Mouse (Mus musculus) kidney, embryonic 16.5 days (tissue): ENCODE measurements around the gene Ndc80. TPM values are rescaled to one million over a fixed set of nuclear protein-coding genes. Genes with fewer than 3 reads are reported as not detected.
"Not testable (repeated sequence)": the region's sequence is repeated elsewhere in the genome, so short reads cannot be mapped to it uniquely, and the experiment has no call there.

ENCODE experiments used
- ATAC-seq: fragments of 200-750 bp; cut with Nextera tagmentation; 2 replicates; pipeline ENCODE4 v1.8.0; 2017; ENCODE audit warnings: moderate TSS enrichment; ENCODE audit not compliant: low FRiP score, low TSS enrichment
- H3K27ac ChIP-seq: fragments of 300-500 bp; sonication (generic); 2 replicates; pipeline ENCODE4 v1.5.1; 2014; ENCODE audit warnings: low read length
- H3K27me3 ChIP-seq: fragments of 300-500 bp; sonication (generic); 2 replicates; pipeline ENCODE4 v1.6.1; 2014; ENCODE audit warnings: low read length, control low read depth, mixed read lengths; ENCODE audit not compliant: insufficient read depth
- H3K36me3 ChIP-seq: fragments of 300-500 bp; sonication (generic); 2 replicates; pipeline ENCODE4 v1.6.1; 2014; ENCODE audit warnings: low read length, control low read depth, mixed read lengths; ENCODE audit not compliant: insufficient read depth
- H3K4me1 ChIP-seq: fragments of 300-500 bp; sonication (generic); 2 replicates; pipeline ENCODE4 v1.6.1; 2014; ENCODE audit warnings: low read length, control low read depth, mixed read lengths; ENCODE audit not compliant: insufficient read depth
- H3K4me2 ChIP-seq: fragments of 300-500 bp; sonication (generic); replicated peaks from 2 replicates; pipeline ENCODE4 v1.6.1; 2014; ENCODE audit warnings: low read depth, low read length
- H3K4me3 ChIP-seq: fragments of 300-500 bp; sonication (generic); 2 replicates; pipeline ENCODE4 v1.5.1; 2014; ENCODE audit warnings: mild to moderate bottlenecking, low read length
- H3K9ac ChIP-seq: fragments of 300-500 bp; sonication (generic); replicated peaks from 2 replicates; pipeline ENCODE4 v1.6.1; 2014; ENCODE audit warnings: low read length
- H3K9me3 ChIP-seq: fragments of 300-500 bp; sonication (generic); 2 replicates; pipeline ENCODE4 v1.6.1; 2016; ENCODE audit warnings: low read length, control low read depth
- WGBS: fragments of 180-500 bp; shearing (Covaris S2); extraction: QIAGEN DNeasy Blood & Tissue Kit; methylation state at CpG from one replicate; pipeline ENCODE4 v1.1.7; 2014; 5-methylcytosine and 5-hydroxymethylcytosine counted together
- polyA plus RNA-seq: library from polyadenylated mRNA; unstranded; fragments of >200 nt; fragmentation: Nextera tagmentation; extraction: Ambion mirVana; gene quantifications from 2 replicates; pipeline ENCODE4 v1.2.1, GENCODE M21; 2015

The Ndc80 gene
- 50.7 and 51.2 TPM in 2 replicates for polyA plus RNA-seq

DNA sequence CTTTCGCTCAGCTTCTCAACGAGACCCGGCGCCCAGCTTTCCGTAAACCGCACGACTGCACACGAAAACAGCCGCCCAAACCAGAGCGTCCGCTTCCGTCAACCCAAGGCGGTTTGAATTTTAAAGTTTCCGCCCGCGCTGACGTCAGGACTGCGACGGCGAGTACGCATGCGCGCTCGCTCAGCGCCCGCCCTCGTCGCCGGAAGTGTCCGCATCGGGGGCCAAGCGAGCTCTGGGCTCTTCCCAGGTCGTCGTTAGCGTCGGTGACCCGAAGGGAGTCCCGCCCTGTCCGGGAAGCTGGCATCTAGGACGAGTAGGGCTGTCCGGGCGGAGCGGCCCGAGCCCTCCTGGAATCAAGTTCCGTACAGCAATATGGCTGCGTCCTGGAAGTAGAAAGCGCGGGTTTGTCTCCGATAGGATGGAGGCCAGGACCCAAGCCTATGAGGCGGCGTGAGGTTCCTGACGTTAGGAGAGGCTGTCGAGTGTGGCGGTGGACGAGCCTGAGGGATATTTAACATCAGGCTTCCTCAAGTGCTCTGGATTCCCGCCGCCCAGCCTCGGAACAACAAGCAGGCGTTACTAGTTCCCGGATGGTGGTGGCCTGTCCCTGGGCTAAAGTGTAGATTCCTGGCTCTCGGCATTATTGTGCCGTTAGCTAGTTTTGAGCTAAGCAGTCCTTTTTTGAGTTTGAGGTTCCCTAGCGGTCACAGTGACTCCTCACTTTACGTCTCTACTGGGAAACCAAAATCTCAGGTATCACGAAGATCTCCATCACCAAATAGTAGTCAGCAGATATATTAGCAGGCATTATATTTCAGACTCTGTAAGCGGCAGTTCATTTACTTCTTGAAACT, at the start of gene Ndc80:
TSS of gene Ndc80 (minus strand) at position 147 of the 854 bp plus-strand sequence.
- peaks cover 10% of the 10 kb centered on the region; the same call in 1 of the 2 replicates for H3K4me1 ChIP-seq
- H3K4me3 ChIP-seq, result peak within 1 kb of the TSS; percentile 79
- H3K4me2 ChIP-seq, result peak within 1 kb of the TSS; percentile 57
- peaks cover 6% of the 10 kb centered on the region; the same call in 1 of the 2 replicates for H3K36me3 ChIP-seq
- peak; percentile 99 for ATAC-seq
- peak within 1 kb of the TSS; percentile 98 for H3K27ac ChIP-seq
- H3K9ac ChIP-seq, result peak within 1 kb of the TSS; percentile 84
- no peaks in the 10 kb centered on the region for H3K27me3 ChIP-seq
- H3K9me3 ChIP-seq, result no peaks in the 10 kb centered on the region
- WGBS, result under 1% methylated on average over 66 of the region's 66 CpGs

- ATAC-seq, result no peak
- no peaks in the 10 kb centered on the region for H3K4me1 ChIP-seq
- no peak overlapping the region for H3K27ac ChIP-seq
- no peak overlapping the region for H3K9ac ChIP-seq
- peaks cover 3% of the 10 kb centered on the region; the same call in 1 of the 2 replicates for H3K27me3 ChIP-seq
- no peak overlapping the region for H3K4me3 ChIP-seq
- H3K4me2 ChIP-seq, result no peak overlapping the region
- no peaks in the 10 kb centered on the region for H3K36me3 ChIP-seq
- H3K9me3 ChIP-seq, result no peaks in the 10 kb centered on the region
Observed at GRCm38 (mm10) chr17:71561631-71562030, 35.0 kb upstream of the Ndc80 start.

DNA sequence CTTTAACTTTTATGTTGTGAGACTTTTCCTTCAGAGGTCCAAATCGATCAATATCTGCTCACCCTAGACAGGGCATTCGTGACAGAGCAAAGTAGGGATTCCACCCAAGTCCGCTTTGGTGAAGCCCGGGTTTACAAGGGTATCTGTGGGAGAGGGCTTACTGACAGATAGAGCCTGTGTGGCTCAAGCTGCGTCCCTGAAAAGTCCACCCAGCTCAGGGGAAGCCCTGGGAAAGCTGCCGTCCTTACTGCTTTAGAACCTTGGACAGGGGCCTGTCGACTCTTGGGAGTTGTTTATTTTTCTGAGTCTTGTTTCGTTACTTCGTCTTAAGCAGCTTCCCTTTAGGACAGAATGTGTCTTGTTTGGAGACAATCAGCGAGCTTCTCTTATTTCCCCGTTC, 26.2 kb upstream of the Ndc80 start:
- no peak for ATAC-seq
- no peaks in the 10 kb centered on the region for H3K9me3 ChIP-seq
- no peak overlapping the region for H3K27ac ChIP-seq
- peak overlapping the region; percentile 100 for H3K4me2 ChIP-seq
- 9% methylated on average over 11 of the region's 11 CpGs for WGBS
- no peak overlapping the region for H3K9ac ChIP-seq
- peaks cover 10% of the 10 kb centered on the region for H3K27me3 ChIP-seq
- peak overlapping the region; percentile 69; the same call in 1 of the 2 replicates for H3K4me3 ChIP-seq
- H3K36me3 ChIP-seq, result no peaks in the 10 kb centered on the region
- 0 out of 2 replicates have a peak, but pooled peaks cover 6% of the 10 kb centered on the region for H3K4me1 ChIP-seq

- under 1% methylated on average over 75 of the region's 78 CpGs for WGBS
- Histone ChIP-seq H3K27ac (no peak within 1 kb of the TSS), H3K36me3 (no peaks in the 10 kb centered on the region), H3K4me2 (peak within 1 kb of the TSS; percentile 100), H3K4me3 (peak within 1 kb of the TSS; percentile 69), H3K9ac (peak within 1 kb of the TSS; percentile 75), H3K27me3 (peaks cover 10% of the 10 kb centered on the region), H3K9me3 (no peaks in the 10 kb centered on the region), H3K4me1 (0 out of 2 replicates have a peak, but pooled peaks cover 6% of the 10 kb centered on the region)
- peak; percentile 97 for ATAC-seq
Observed at GRCm38 (mm10) chr17:71551757-71552451, 25.2 kb upstream of the Ndc80 start, which contains the start of gene Spdya. Gene Spdya (plus strand): TSS chr17:71552061.

GRCm38 (mm10) chr17:71551350-71551749, 24.7 kb upstream of the Ndc80 start:
- H3K27ac ChIP-seq, result no peak overlapping the region
- H3K4me2 ChIP-seq, result peak overlapping the region; percentile 100
- no peak for ATAC-seq
- peaks cover 10% of the 10 kb centered on the region for H3K27me3 ChIP-seq
- peak overlapping the region; percentile 69 for H3K4me3 ChIP-seq
- H3K9ac ChIP-seq, result peak overlapping the region; percentile 75; the same call in 1 of the 2 replicates
- WGBS, result 9% methylated on average over 6 of the region's 6 CpGs
- H3K9me3 ChIP-seq, result no peaks in the 10 kb centered on the region
- no peaks in the 10 kb centered on the region for H3K36me3 ChIP-seq
- 0 out of 2 replicates have a peak, but pooled peaks cover 6% of the 10 kb centered on the region for H3K4me1 ChIP-seq

DNA sequence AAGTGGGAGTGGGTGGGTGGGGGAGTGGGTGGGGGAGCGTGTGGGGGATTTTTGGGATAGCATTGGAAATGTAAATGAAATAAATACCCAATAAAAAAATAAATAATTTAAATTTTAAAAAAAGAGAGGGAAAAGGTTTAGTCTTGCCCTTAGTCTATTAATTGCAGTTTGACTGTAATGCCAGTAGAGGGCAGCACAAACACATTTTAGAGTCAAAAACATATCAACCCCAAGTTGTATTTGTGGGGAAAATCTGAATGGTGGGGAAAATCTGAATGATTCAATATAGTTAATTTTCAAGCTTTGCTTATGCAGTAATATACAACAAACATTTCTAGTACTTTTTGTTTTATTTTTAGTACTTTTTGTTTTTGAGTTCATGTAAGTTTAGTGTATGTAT, 21.9 kb upstream of the Ndc80 start:
- Histone ChIP-seq H3K9ac (no peak overlapping the region), H3K9me3 (no peaks in the 10 kb centered on the region), H3K27ac (no peak overlapping the region), H3K4me1 (0 out of 2 replicates have a peak, but pooled peaks cover 6% of the 10 kb centered on the region), H3K4me3 (no peak overlapping the region), H3K4me2 (no peak overlapping the region), H3K27me3 (peaks cover 4% of the 10 kb centered on the region), H3K36me3 (no peaks in the 10 kb centered on the region)
- no peak for ATAC-seq
- WGBS, result 15% methylated on average over 1 of the region's 1 CpGs

DNA sequence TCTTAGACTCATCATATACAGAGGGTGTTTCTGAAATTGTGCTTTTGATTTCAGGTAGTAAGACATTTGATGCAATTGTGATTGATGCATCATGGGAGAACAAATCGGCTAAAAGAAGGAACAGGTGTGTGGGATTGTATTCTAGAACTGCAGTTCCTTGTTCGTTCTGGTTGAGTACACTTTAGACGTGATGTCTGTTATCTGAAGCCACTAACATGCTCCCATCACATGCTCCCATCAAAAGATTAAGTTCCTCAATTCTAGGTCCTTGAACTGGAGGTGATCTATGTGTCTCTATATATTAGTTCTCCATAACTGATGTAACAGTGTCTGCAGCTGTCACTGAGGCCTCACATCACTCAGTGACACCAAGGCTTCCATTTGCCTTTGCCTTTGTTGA, 10.5 kb upstream of the Ndc80 start:
- 67% methylated on average over 3 of the region's 3 CpGs for WGBS
- Histone ChIP-seq H3K4me2 (no peak overlapping the region), H3K4me3 (no peak overlapping the region), H3K4me1 (no peaks in the 10 kb centered on the region), H3K9me3 (no peaks in the 10 kb centered on the region), H3K9ac (no peak overlapping the region), H3K36me3 (no peaks in the 10 kb centered on the region), H3K27me3 (no peaks in the 10 kb centered on the region), H3K27ac (no peak overlapping the region)
- no peak for ATAC-seq

DNA sequence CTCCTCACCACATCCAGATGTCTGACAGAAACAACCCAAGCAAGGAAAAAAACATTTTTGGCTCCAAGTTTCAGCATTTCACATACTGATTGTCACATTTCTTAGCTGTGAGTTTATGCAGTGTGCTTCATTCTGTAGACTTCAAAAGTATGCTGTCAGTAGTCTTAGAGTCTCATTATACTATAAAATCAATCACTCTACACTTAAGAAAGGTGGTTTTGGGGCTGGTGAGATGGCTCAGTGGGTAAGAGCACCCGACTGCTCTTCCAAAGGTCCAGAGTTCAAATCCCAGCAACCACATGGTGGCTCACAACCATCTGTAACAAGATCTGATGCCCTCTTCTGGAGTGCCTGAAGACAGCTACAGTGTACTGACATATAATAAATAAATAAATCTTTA, 8.9 kb upstream of the Ndc80 start:
- H3K4me3 ChIP-seq, H3K27ac ChIP-seq, H3K27me3 ChIP-seq, H3K9ac ChIP-seq, H3K36me3 ChIP-seq, H3K4me1 ChIP-seq, H3K9me3 ChIP-seq, ATAC-seq, H3K4me2 ChIP-seq: not testable (repeated sequence)
- WGBS, result 54% methylated on average over 1 of the region's 1 CpGs

- Histone ChIP-seq H3K9me3 (no peaks in the 10 kb centered on the region), H3K27me3 (no peaks in the 10 kb centered on the region), H3K27ac (no peak overlapping the region), H3K9ac (no peak overlapping the region), H3K4me2 (no peak overlapping the region), H3K4me1 (peaks cover 10% of the 10 kb centered on the region; the same call in 1 of the 2 replicates), H3K36me3 (no peaks in the 10 kb centered on the region), H3K4me3 (no peak overlapping the region)
- ATAC-seq, result no peak
Observed at GRCm38 (mm10) chr17:71528042-71528441, 1.4 kb upstream of the Ndc80 start.
